Mouse (Mus musculus) E14TG2a.4 (cell line): Measurements from ENCODE around the gene Nln.
A peak's percentile ranks its signal among the peaks of the same experiment; 100 is the strongest.

Experiments used
- CTCF ChIP-seq: conservative IDR thresholded peaks from 2 replicates; pipeline ENCODE4 v1.5.1; 2014; ENCODE audit warnings: low read length
- NANOG ChIP-seq: IDR thresholded peaks from 2 replicates; pipeline ENCODE4 v1.6.1; 2014; ENCODE audit warnings: borderline replicate concordance, low read length, mixed read lengths
- POU5F1 ChIP-seq: IDR thresholded peaks from 2 replicates; pipeline ENCODE4 v1.6.1; 2014; ENCODE audit warnings: low read length, borderline replicate concordance

- TF ChIP-seq CTCF (peak; percentile 26; the same call in 1 of the 2 replicates), NANOG (no peak), POU5F1 (no peak)
Observed at GRCm38 (mm10) chr13:104100416-104100815, 9.0 kb downstream of the Nln start.
